21 mouse cellular contexts compared by ENCODE assay signal in the genomic region with DNA sequence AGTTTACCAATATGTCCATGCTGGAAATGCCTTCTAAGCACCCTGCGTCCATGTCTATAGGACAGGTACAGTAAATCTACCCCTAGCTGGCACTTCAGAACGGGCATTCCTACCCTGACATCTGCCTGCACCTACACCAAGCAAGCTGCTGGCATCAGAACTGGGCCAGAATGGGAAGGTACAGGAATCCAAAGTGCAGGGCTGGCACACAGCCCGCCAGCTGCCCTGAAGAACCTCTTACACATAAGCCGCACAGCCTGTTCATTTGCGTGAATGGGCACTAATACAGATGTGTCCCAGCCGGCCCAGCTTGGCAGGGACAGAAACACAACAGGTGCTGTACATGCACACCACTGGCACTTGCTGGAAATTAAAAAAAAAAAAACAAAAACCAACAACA. TPM values are rescaled to one million over a fixed set of nuclear protein-coding genes. Genes with fewer than 3 reads are reported as not detected.
DNase-seq lines count a peak whose midpoint lies in the region; ATAC-seq and TF ChIP-seq lines count a peak whose summit lies in the region.
"Had no signal": no experiment of that assay in that cellular context is flagged by ENCODE, and none has a peak within 500 bp of the region (broad histone marks: within the 10 kb centered on the region; RNA-seq: fewer than 3 reads in every experiment).

No protein-coding gene starts in this region.

- H3K9ac ChIP-seq in lung, postnatal 0 days (replicated peaks; ENCODE audit: low read depth), result no peak overlapping the region
- H3K9ac ChIP-seq: forebrain, embryonic 15.5 days; heart, embryonic 15.5 days; hindbrain, embryonic 15.5 days had no signal

- no peaks in the 10 kb centered on the region for H3K4me1 ChIP-seq in lung, adult 2 months (ENCODE audit: control insufficient read depth, insufficient read depth, low read length)
- no peaks in the 10 kb centered on the region for H3K4me1 ChIP-seq in lung, postnatal 0 days (ENCODE audit: insufficient read depth, low read depth, low read length)
- H3K4me1 ChIP-seq: hindbrain, embryonic 15.5 days had no signal

- TF ChIP-seq POLR2A in lung, adult 2 months (IDR thresholded peaks at IDR 0.05; ENCODE audit: borderline replicate concordance, extremely low read depth, low read depth, low read length), result no peak

- no peak overlapping the region for H3K4me2 ChIP-seq in lung, postnatal 0 days (replicated peaks; ENCODE audit: low read depth, low read length)
- H3K4me2 ChIP-seq: forebrain, embryonic 15.5 days; heart, embryonic 11.5 days; heart, embryonic 15.5 days; hindbrain, embryonic 15.5 days had no signal

- no peaks in the 10 kb centered on the region for H3K9me3 ChIP-seq in lung, postnatal 0 days (ENCODE audit: low read length)
- H3K9me3 ChIP-seq: forebrain, embryonic 15.5 days; heart, embryonic 15.5 days; hindbrain, embryonic 15.5 days had no signal

- H3K4me3 ChIP-seq in lung, adult 2 months (replicated peaks; ENCODE audit: extremely low read depth, low read depth, low read length), result no peak overlapping the region
- H3K4me3 ChIP-seq in lung, postnatal 0 days (ENCODE audit: low read depth, low read length), result no peak overlapping the region
- H3K4me3 ChIP-seq: forebrain, embryonic 15.5 days; heart, adult 2 months; heart, embryonic 15.5 days; hindbrain, embryonic 15.5 days had no signal

- no peaks in the 10 kb centered on the region for H3K27me3 ChIP-seq in lung, postnatal 0 days (replicated peaks; ENCODE audit: insufficient read depth, low read length)
- H3K27me3 ChIP-seq: CH12.LX; forebrain, embryonic 15.5 days; heart, embryonic 15.5 days; hindbrain, embryonic 15.5 days had no signal

- no peak for TF ChIP-seq EP300 in lung, postnatal 0 days (IDR thresholded peaks at IDR 0.05)

- H3K27ac ChIP-seq in lung, postnatal 0 days (ENCODE audit: low read length), result no peak overlapping the region
- H3K27ac ChIP-seq: forebrain, embryonic 15.5 days; heart, adult 2 months; heart, embryonic 15.5 days; hindbrain, embryonic 15.5 days had no signal

- WGBS in lung, adult 2 months, result 63% methylated on average over 6 of the region's 6 CpGs
- 73% methylated on average over 6 of the region's 6 CpGs for WGBS in lung, postnatal 0 days

- intact Hi-C loops in heart, postnatal 14 days (cut with DNase I), result no loop called here
- intact Hi-C loops in heart, postnatal 10 days (cut with DNase I), result no loop called here
- intact Hi-C loops in left cerebral cortex, postnatal 25 days (cut with DNase I), result no loop called here

- no peaks in the 10 kb centered on the region for H3K36me3 ChIP-seq in lung, postnatal 0 days (ENCODE audit: insufficient read depth, low read length)
- H3K36me3 ChIP-seq: forebrain, embryonic 15.5 days; heart, embryonic 15.5 days; hindbrain, embryonic 15.5 days had no signal

- TF ChIP-seq CTCF in lung, adult 2 months (IDR thresholded peaks at IDR 0.05; ENCODE audit: insufficient read depth, low read length), result no peak
- no peak for TF ChIP-seq CTCF in lung, postnatal 0 days (IDR thresholded peaks at IDR 0.05)

- DNase-seq in cerebellum, postnatal 25 days, result peak; percentile 30 to 60
- no peak for DNase-seq in cerebellum, adult 8-10 months
- DNase-seq in heart, postnatal 14 days, result peak; percentile 8 to 16
- DNase-seq in heart, postnatal 10 days, result no peak
- peak; percentile 23 for DNase-seq in lung, adult 2 months
- no peak for DNase-seq in lung, postnatal 0 days (ENCODE audit: low spot score)
- DNase-seq in lung, postnatal 4 days, result peak; percentile 39 to 69
- DNase-seq in left cerebral cortex, postnatal 25 days (ENCODE audit: low spot score in 2 of 2), result no peak
- DNase-seq: adrenal gland, postnatal 14 days; cerebellum, adult 18-20 months; gastrocnemius, postnatal 14 days; heart, postnatal 36 days had no signal

- ATAC-seq in lung, postnatal 0 days, result no peak
- ATAC-seq: activated CD4-positive, CD25-positive, alpha-beta regulatory T cell, adult 4 months; forebrain, embryonic 15.5 days; intestine, embryonic 16.5 days; Patski had no signal

RNA-seq across cellular contexts. Expression of a gene that starts 15.9 kb away (rescaled TPM):
- total RNA-seq in heart, postnatal 14 days (2021), result 1 to 10 TPM; 2.2 to 3.2 TPM
- total RNA-seq in heart, postnatal 10 days (2021), result 1 to 10 TPM; 3.4 to 6.7 TPM
- polyA plus RNA-seq in lung, adult 2 months (2012; rRNA removed), result 44.1 and 71.4 TPM in 2 replicates
- 35.0 and 37.2 TPM in 2 replicates for polyA plus RNA-seq in lung, postnatal 0 days (2015; fragmentation: Nextera tagmentation; extraction: Ambion mirVana)
- 10 to 100 TPM; 55.7 to 64.8 TPM for total RNA-seq in left cerebral cortex, postnatal 25 days (2021)
- polyA plus RNA-seq: activated CD4-positive, CD25-positive, alpha-beta regulatory T cell, adult 4 months had no signal

Comparison
In these comparisons a context has a peak if more than half of its experiments do, and no peak if none do; other contexts are left out.
1. DNase-seq: peak in cerebellum, postnatal 25 days (2 of 2), heart, postnatal 14 days (2 of 2), lung, adult 2 months (single experiment) and lung, postnatal 4 days (2 of 2); none in cerebellum, adult 8-10 months (single experiment), heart, postnatal 10 days (0 of 2), lung, postnatal 0 days (single experiment) and left cerebral cortex, postnatal 25 days (0 of 2).
2. RNA of a gene that starts 15.9 kb away (total RNA-seq): 55.7 to 64.8 TPM in left cerebral cortex, postnatal 25 days; 3.4 to 6.7 TPM in heart, postnatal 10 days and 2.2 to 3.2 TPM in heart, postnatal 14 days; every median in the first group is over 4 times any median in the second.